Mouse (Mus musculus) thymus, postnatal 10 days (tissue): Measurements from ENCODE around the gene Mien1.

Experiments
- DNase-seq, 2 experiments: peaks; one replicate each; pipeline ENCODE4 v3.0.0; 2021; ENCODE audit warnings: low spot score in 2 of 2

Gene Mien1

DNA sequence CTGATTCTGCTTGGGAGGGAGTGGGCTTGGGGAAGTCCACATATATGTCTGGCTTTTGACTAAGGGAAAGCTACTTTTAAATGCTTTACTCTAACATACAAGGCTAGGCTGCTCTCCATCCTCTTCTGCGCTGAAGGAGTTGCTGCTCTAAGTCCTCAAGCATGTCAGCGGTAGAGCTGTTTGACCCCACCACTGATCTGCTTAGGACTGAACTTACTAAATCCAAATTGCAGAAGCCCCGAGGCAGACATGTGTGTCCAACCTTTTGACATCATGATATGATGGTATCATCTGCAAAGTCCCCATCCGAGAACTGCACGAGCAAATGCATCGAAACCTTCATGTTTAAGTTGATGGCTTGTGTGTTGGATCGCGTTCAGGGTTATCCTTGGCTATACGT, 21.1 kb upstream of the Mien1 start:
- DNase-seq = no peak

DNA sequence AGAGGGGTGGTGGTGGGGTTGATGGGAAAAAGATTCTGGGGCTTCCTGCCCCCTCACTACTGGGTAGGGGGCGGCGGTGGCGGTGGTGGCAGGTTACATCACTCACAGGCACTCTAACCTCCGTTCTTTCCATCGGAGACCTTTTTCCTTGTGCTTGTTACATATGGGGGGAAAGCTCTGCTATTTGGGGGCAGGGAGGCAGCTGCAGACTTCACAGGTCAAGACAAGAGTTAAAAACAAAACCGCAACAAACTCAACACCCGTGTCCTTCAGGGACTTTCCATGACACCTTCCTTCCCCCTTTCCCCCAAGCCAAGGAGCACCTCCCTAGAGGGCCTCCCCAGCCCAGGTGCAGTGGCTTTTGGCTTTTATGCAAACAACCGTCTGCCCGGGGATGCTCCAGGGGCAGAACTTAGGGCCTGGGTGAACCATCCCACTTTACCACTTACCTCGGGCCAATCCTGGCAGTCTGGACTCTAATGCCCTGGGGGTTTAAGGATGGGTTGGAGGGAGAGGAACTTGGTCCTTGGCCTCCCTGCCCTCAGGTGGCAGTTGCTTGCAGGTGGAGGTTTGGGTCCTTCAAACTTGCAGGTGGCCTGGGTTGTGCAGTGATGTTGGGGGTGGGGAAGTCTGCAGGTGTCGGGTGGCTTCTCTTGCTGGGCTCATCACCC, 20.4 kb upstream of the Mien1 start:
- peak; percentile 83 to 87 for DNase-seq

DNA sequence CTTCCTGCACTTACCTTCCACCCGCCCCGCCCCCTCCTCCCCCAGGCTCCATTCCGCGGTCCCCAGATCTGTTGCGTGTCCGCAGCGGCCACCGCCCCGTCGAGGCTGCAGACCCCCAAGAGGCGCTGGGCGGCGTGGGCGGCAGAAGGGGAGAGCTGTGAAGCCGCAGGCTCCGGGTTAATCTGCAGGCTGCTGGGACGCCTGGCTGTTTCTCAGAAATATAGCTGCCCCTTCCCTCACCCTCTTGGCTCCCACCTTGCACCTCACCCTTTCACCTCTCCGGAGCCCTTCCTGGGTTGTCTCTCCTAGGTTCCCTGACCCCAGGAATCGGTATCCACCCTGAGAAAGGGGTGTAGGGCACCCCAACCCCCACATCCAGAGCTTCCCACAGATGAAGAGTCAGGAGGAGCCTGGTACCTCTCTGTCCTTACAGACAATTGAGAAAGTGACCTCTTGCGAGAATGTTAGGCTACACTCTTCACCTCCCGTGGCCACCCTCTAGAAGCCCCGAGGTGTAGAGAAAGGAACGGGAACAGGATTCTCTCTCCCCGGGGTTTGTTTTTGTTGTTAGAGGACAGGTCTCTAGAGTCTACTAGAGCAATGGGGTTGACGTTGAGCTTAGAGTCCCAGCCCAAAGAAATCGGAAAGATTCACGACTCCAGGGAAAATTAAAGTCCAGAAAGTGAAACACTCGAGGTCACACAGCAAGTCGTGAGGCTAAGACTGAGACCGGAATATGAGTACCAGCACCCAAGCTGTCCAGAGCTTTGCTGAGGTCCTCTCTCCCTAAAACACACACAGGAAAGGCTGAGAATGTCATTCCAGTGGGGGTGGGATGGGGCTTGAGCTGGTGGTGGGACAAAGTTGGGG, 19.6 kb upstream of the Mien1 start:
- DNase-seq = no peak

DNA sequence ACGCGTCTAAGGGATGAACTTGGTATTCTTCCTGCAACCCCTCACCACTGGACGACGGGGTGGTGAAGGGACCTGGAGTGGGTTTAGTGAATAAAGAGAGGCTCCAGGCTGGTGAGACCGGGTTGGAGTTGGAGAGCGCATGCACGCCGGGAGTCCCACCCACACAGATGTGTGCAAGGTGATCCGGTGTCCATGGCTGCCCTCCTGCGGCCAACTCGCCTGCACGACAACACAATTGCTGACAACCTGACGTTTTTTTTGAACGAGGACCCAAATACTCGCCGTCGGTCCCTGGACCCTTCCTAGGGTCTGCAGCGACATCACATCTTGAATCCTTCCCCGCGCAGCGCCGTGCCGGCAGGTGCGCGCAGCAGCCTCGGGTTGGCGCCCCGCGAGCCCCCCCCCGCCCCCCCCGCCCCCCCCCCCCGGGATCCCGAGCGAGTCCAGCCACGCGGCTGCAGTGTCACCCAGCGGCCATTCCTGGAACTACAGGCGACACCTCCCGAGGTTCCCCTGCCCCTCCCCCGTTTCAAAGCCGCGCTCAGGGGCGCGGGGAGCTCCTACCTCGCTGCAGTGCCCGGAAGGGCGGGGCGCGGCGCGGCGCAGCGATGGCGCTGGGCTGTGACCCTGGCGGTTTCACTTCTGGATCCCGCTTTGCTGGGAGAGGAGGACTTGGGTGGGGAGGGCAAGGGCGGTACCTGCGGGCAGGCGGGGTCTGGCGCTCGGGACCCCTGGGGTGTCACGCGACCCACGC, 18.8 kb upstream of the Mien1 start:
- peak; percentile 97 to 100 for DNase-seq

DNA sequence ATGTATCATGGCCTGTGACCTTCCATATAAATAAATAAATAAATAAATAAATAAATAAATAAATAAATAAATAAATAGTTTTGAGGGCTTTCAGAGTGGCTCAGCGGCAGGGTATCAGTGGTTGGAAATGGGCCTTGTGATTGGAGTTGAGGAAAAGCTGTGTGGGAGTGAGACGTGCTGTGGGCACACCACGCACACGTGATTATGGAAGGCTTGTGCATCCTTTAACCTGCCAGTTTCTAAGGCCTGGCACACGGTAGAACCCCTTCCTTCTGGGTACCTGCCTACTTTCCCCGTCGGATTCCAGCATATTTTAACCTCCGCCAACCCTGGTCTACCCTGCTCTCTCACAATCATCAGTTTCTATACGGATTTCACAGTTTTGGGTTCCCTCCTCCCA, 18.2 kb upstream of the Mien1 start:
- DNase-seq = no peak

DNA sequence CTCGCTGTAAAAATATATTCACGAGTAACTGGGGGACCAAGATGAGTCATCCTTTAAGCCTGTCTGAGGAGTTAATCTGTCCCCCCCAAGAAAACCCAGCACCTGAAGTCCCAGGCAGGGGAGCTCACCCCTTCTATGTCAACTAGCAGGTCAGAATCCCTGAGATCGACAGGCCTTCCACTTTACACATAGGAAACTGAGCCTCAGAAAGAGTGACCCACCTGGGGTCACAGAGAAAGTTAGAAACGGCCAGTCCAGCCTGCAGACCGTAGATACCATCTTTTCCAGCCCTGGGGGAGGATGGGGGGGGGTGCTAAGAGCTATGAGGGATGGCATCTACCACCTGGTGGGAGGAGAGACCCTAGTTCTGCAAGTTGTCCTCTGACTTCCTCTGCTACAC, 17.8 kb upstream of the Mien1 start:
- DNase-seq = no peak

DNA sequence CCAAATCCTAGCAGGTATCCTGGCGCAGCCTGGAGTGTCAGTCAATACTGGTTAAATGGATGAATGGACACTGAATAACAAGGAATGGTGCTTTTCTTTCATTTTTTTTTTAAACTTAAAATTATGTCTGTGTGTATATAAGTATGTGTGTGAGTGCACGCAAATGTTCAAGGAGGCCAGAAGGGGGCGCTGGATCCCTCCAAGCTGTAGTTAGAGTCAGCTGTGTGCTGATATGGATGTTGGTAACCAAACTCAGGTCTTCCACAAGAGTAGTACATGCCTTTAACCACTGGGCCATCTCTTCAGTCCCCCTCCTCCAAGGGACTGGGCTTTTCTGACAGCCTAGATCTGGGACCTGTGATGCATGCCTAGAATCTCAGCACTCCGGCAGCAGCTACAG, 16.7 kb upstream of the Mien1 start:
- DNase-seq = peak in 1 of 2 experiments; percentile 57

DNA sequence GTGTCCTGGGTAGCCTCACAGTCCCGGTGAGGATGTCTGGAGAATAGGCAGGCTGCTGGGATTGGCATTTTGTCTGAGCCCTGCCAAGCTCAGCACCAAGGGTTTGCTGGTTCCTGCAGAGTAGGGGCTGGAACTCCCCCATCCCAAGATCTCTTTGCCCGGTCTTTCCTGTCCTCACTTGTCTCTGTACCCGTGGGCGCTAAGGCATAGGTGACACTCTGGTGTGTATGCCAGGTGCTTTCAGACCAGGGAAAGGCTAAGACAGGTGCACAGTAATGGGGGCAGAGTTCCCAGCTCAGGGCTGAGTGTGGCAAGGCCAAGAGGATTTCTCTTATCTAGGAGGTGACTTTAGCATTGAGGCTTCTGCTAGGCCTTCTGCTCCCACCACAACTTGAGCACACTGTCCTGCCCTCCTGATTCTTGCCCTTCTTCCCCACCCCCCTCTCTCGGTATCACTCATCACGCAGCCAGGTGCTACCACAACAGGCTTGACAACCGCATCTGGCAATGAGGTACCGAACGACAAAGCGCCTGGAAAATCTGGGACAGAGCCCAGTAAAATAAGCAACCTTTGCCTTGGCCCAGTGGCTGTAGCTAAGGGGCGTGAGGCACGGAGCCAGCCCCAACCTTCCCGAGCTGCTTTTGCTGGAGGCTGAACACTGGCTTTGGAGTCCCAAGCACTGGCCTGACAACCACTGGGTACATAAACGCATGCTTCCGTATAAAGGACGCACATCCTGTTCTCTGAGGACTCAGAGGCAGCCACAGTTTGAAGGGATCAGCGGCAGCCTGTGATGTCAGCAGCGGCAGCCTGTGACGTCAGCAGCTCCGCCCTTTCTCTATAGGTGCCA, 11.4 kb upstream of the Mien1 start:
- DNase-seq = no peak

DNA sequence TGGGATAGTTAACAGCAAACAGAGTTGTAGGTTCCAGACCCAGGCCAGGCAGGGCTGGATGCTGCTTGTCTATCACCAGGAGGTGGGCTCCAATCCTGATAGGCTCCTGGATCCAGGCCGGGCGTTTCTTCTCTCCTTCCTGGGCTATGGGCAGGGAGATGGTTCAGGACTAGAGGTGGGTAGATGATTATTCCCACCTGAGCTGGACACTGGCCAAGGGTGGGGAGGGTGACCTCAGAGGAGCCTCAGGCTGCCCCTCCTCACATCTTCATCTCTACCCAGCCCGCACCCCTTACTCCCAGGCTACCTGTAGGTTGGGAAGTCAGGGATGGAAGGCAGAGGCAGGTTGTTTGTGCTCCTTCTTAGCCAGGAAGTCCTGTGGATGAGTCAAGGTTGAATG, 10.6 kb upstream of the Mien1 start:
- DNase-seq = no peak

DNA sequence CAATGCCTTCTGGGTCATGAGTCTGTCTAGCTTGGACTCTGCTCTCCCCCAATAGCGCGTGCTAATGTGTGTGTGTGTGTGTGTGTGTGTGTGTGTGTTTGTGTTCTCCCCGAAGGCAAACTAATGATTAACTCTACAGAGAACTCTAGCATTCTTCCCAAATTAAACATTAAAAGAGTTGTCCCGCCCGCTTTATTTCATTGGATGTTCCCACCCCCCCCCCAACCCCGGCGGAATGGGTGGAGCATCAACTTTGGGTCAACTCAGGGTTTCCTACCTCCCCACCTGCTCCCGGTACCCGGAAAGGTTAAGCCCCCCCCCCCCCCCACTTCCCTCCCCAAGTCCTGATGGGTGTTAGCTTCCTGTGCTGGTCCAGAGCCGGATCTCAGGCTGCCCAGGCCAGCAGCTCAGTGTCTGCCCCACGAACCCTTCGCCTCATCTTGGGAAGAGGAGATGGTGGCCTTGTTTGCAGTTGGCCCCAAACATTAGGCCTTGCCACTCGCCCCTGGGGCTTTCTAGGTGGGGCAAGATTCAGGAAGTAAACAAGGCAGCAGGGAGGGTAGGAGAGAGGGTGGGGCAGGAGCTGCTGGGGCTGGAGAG, 9.5 kb upstream of the Mien1 start:
- DNase-seq = no peak

DNA sequence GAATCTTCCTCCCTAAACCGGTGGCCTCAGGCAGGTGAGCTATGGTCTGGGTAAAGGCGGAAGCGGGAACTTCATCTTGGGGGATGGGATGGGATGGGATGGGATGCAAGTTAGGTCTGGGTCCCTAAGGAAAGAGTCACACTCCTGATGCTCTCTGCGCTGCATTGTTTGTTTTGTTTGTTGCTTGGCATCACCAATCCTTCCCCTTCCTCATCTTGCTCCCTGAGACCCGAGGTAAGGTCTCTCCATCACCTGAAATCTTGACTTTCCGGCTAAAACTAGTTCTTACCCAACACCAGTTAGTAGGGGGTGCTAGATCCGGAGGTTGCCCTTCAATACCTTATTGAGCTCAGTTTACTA, 8.7 kb upstream of the Mien1 start:
- no peak for DNase-seq

DNA sequence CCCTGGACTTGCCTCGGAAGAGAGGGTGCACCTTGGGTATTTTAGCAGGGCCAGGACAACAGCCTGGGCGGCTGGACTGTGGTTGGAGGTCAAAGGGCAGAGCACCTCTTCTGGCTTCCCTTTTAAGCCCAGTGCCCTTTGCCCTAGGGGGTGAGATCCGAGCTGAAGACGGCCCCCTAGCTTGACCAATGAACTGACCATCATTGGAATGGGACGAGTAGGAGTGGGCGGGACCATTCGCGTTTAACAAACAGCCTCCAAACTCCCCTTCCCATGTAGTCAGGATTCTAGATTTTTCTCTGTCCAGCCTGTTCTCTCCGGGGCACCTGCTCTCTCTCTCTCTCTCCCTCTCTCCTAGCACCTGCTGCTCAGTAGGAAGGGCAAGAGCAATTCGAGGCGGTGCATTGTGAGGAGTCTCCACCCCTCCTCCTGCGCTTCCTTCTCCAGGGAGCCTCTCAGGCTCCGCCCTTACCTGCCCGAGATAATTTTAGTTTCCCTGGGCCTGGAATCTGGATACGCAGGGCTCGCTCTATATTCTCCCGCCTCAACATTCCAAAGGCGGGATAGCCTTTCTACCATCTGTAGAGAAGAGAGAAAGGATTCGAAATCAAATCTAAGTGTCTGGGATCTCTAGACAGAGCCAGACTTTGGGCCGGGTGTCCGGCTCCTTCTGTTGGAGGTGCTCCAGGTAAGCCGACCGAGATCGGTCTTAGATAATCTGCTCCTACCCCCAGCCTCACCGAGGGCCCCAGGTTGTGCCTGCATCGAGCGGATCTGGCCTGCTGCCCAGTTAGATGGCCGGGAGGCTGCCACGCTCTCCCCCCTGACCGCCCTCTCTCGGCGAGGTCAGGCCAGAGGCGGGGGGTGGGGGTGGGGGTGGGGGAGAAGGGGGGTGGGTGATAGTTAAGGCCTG, 8.0 kb upstream of the Mien1 start:
- DNase-seq = no peak

DNA sequence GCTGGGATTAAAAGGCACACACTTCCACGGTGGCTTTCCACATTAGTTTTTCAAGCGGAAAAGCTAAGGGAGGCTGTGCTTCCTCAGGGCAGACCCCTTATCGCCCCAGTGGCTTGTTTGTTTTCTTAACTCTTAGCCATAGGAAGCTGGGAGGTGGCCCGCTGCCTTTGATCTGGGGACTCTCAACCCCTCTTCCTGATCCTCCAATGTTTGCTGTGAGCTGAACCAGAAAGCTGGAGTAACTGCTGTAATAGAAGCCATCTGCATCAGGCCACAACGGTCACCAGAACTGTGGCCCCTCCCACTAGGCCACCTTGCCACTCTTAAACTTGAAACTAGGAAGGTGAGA, 7.4 kb upstream of the Mien1 start, which contains the start of gene Grb7:
Gene Grb7, plus strand, starts transcription at position 182 of the 349 bp plus-strand sequence.
- DNase-seq = no peak

DNA sequence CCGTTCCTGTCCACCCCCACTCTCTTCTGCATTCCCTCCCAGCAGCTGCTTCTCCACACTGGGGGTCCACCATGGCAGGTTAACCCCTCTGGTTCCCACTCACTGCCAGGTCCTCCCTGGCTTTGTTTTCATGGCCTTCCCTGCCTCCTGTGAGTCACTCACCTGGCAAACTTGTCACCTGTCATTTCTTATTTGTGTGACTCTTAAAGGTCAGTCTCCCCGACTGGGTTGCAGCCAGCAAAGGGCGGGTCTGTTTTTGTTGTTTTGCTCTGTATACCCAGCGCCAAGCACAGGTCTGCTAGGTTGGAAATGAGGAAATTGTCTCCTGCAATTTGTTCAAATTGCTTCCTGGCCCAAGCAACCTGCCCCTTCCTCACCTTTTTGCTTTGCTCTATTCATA, 6.9 kb upstream of the Mien1 start:
- no peak for DNase-seq

DNA sequence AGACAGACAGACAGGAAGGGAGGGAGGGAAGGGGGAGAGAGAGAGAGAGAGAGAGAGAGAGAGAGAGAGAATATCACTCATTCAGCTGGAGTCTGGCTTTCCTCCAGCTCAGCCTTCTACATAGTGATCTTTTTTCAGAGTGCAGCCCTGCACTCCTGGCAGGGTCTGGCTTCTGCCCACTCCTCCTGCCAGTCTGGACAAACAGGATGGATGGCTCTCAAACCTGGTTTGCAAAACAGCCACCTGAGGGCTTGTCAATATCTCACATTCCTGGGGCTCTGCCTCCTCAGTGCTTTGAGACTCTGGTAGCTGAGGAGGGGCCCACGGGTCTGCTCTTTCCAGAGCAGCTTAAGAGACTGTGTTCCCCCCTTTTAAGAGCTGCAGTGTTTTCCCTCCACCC, 6.4 kb upstream of the Mien1 start:
- DNase-seq = no peak

DNA sequence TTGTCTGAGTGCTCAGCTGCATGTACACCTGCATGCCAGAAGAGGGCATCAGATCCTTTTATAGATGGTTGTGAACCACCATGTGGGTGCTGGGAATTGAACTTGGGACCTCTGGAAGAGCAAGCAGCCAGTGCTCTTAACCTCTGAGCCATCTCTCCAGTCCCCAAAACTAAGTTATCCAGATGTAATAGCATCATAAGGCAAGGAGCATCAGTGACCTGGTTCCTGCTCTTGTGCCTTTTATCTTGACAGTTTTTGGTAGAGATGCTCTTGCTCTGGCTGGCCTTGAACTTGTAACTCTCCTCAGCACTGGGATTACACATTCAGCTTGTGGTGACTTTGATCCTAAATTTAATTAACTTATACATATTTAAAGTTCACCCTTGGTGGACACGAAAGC, 4.9 kb upstream of the Mien1 start:
- no peak for DNase-seq

DNA sequence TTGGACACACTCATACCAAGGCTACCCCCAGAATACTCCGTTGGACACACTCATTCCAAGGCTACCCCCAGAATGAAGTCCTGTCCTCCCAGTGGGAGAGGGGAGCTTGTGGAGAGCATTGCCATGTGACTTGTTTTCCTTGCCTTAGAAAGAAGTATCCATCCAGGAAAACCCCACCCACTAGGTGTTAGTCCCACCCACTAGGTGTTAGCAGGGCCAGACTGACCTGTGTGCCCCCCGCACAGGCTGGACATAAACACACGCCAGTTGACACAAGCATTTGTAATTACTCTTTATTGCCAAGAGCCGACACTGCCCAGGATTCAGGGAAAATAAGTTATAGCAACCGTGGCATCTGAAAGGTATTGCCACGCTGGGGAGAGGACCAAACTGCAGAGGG, 1.4 kb downstream of the Mien1 start:
- no peak for DNase-seq

DNA sequence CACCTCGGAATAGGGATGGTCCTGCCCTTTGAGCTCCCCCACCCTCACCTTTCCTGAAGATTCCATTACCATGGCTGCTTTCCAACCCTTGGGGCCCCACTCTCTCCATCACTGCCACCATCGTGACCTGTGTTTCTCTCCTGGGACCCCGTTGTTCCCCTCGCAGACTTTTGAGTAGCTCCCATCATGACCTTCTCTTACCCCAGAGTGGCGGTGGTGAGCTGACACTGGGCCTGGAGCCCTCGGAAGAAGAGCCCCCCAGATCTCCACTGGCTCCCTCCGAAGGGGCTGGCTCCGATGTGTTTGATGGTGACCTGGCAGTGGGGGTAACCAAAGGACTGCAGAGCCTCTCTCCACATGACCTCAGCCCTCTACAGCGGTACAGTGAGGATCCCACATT, 3.1 kb downstream of the Mien1 start:
- DNase-seq = no peak

DNA sequence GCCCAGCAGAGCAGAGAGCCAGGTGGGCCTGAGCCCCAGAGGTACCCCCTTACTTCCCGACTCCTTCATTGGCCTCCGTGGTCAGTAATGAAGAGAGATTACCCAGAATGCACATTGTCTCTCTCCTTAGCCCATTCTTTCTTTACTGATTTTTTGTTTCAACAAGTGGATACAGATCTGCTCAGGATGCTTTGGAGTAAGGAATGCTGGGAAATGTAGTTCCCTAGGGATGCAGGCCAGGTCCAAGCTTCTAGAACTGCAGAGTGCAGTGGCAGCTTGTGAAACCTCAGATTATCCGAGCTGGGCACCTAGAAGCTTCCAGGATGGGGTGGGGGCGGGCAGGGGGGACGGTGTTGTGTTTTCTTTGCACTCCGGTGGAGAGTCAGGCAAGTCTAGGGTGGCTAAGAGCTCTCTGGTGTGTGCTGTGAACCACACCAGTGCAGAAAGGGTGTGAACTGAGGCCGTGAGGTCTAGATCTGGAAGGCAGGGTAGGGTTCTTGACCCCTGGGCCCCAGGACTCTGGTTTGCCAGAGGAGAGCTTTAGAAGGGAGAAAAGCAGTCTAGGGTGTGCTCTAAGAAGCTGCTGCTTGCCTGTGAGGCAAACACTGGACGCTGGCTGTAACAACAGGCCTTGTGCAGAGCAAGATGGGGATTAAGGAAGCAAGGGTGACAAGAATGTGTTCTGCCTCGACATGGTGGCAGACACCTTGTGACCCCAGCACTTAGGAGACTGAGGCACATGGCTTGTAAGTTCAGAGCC, 6.9 kb downstream of the Mien1 start:
- DNase-seq = no peak

DNA sequence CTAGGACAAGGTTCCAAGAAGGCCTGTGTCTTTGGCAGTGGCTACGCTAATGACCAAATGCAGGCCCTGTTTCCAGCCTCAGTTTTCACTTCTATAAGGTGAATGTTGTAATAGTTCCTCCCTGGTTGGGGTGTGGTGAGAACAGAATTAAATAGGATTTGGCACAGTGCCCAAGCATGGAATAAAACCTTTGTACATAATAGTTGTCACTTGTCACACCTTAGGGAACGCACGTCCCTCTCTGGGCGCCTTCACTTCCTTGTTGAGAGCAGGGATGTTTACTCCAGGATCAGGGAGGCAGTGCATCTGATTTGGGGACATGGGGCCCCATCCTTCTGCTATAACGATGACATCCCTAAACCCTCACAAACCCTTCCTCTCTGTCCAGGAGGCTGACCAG, 10.4 kb downstream of the Mien1 start:
- DNase-seq = no peak
